Mouse (Mus musculus): ENCODE data around the gene Ccdc9. TPM values are rescaled to one million over a fixed set of nuclear protein-coding genes. Genes with fewer than 3 reads are reported as not detected.
A peak's percentile ranks its signal among the peaks of the same experiment; 100 is the strongest.
"Not testable (repeated sequence)": the region's sequence is repeated elsewhere in the genome, so short reads cannot be mapped to it uniquely, and the experiment has no call there.

The Ccdc9 gene
- total RNA-seq, 1 experiment from 2014 or later, result 53.6 TPM

- ATAC-seq (replicated peaks; ENCODE audit: low read depth, poor library complexity, severe bottlenecking), result peak; percentile 9; the same call in 1 of the 2 replicates
These were observed 22.1 kb upstream of the Ccdc9 start for GRCm38 (mm10) chr7:16308555-16309317.

GRCm38 (mm10) chr7:16308093-16308492, 21.5 kb upstream of the Ccdc9 start, which contains the start of gene Bbc3:
Gene Bbc3 (plus strand): TSS chr7:16308393.
- not testable (repeated sequence) for ATAC-seq (replicated peaks; ENCODE audit: low read depth, poor library complexity, severe bottlenecking)

DNA sequence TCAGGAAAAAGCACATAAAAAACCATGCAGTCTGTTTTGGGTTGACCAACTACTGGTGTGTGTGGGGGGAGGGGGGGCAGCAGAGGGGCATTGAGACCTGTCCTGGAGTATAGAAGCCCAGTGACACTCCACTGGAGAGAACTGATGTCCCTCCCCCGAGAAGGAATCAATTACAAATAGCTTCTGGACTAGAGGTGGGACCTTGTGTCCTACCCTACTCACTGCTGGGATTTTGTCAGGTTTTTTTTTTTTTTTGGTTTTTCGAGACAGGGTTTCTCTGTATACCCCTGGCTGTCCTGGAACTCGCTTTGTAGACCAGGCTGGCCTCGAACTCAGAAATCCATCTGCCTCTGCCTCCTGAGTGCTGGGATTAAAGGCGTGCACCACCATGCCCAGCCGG, 20.5 kb upstream of the Ccdc9 start:
- ATAC-seq (replicated peaks; ENCODE audit: low read depth, poor library complexity, severe bottlenecking), result not testable (repeated sequence)

GRCm38 (mm10) chr7:16299419-16300035, 12.9 kb upstream of the Ccdc9 start:
- peak; percentile 38 for ATAC-seq (replicated peaks; ENCODE audit: low read depth, poor library complexity, severe bottlenecking)

GRCm38 (mm10) chr7:16298927-16299326, 12.3 kb upstream of the Ccdc9 start:
- ATAC-seq (replicated peaks; ENCODE audit: low read depth, poor library complexity, severe bottlenecking), result no peak

- no peak for ATAC-seq (replicated peaks; ENCODE audit: low read depth, poor library complexity, severe bottlenecking)
These were observed 11.0 kb upstream of the Ccdc9 start for GRCm38 (mm10) chr7:16297616-16298015.

DNA sequence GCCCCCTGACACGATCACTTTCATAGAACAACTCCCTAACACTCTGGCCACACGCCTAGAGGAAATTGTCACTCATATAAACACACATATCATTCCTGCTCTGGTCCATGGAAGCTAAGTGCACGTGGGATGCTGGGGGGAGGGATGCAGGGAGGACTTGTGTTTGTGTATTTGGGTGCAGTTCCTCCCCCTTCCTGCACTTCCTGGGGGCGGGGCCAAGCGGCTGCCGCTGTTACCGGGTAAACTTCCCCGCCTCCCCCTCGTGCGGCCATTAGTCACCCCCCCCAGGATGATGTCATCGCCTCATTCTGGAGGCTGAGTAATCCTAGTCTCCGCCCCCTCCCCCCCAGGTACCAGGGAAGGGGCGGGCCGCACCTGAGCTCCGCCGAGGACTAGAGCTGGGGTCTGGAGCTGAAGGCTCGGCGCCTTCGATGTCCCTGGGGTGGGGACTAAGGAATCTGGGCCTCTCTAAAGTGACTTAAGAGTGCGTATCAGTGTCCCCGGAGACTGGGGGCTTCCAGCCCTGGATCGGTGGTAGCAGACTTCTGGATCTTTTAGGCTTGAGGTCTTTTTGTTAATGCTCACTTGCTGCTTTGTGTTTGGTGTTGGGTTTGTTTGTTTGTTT, 10.3 kb upstream of the Ccdc9 start:
- peak; percentile 37 for ATAC-seq (replicated peaks; ENCODE audit: low read depth, poor library complexity, severe bottlenecking)

- no peak for ATAC-seq (replicated peaks; ENCODE audit: low read depth, poor library complexity, severe bottlenecking)
These were observed 9.6 kb upstream of the Ccdc9 start for GRCm38 (mm10) chr7:16296146-16296545.

DNA sequence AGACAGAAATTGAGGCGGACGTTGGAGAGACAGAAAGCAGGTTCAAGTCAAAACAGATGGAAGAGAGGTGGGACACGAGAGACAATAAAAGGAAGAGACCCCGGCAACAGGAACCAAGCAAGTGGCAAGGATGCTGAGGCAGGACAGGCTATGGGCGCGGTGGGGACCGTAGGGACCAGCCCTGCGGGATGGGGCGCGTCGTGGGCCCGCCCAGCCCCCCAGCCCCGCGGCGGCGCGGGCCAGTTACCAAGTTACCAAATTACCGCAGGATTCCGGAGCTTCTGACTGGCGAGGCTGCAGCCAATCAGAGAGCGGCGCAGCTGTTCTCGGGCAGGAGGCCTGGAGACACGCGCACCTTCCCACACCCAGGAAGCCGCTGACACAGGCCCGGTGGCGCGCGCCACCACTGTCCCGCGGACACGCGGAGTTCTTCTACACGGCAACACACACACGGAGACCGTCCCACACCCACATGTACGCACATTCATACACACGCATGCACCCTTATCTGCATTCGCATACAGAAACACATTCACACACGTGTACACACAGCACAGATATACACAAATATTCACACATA, 8.8 kb upstream of the Ccdc9 start:
- peak; percentile 50 for ATAC-seq (replicated peaks; ENCODE audit: low read depth, poor library complexity, severe bottlenecking)

- ATAC-seq (replicated peaks; ENCODE audit: low read depth, poor library complexity, severe bottlenecking), result peak; percentile 72
These were observed 8.2 kb upstream of the Ccdc9 start for GRCm38 (mm10) chr7:16294837-16295236.

- ATAC-seq (replicated peaks; ENCODE audit: low read depth, poor library complexity, severe bottlenecking), result peak; percentile 54
These were observed 7.8 kb upstream of the Ccdc9 start for GRCm38 (mm10) chr7:16294346-16294745.

GRCm38 (mm10) chr7:16287791-16288190, 1.2 kb upstream of the Ccdc9 start:
- ATAC-seq (replicated peaks; ENCODE audit: low read depth, poor library complexity, severe bottlenecking), result no peak

GRCm38 (mm10) chr7:16287016-16287415, 421 bp upstream of the Ccdc9 start:
- no peak for ATAC-seq (replicated peaks; ENCODE audit: low read depth, poor library complexity, severe bottlenecking)

GRCm38 (mm10) chr7:16285450-16286025, 1.1 kb downstream of the Ccdc9 start:
- peak; percentile 37 for ATAC-seq (replicated peaks; ENCODE audit: low read depth, poor library complexity, severe bottlenecking)

DNA sequence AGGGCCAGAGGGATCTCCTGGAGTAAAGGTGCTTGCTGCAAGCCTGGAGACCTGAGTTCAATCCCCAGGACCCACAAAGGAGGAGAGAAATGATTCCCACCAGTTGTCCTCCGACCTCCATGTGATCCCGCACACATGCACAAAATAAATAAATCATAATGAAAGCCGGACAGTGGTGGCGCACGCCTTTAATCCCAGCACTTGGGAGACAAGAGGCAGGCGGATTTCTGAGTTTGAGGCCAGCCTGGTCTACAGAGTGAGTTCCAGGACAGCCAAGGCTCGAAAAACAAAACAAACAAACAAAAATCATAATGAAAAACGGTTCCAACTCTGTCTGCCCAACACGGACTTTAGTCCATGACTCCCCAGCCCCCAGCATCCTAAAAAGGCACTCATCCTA, 1.7 kb downstream of the Ccdc9 start:
- no peak for ATAC-seq (replicated peaks; ENCODE audit: low read depth, poor library complexity, severe bottlenecking)

- no peak for ATAC-seq (replicated peaks; ENCODE audit: low read depth, poor library complexity, severe bottlenecking)
These were observed 2.6 kb downstream of the Ccdc9 start for GRCm38 (mm10) chr7:16284001-16284400.

DNA sequence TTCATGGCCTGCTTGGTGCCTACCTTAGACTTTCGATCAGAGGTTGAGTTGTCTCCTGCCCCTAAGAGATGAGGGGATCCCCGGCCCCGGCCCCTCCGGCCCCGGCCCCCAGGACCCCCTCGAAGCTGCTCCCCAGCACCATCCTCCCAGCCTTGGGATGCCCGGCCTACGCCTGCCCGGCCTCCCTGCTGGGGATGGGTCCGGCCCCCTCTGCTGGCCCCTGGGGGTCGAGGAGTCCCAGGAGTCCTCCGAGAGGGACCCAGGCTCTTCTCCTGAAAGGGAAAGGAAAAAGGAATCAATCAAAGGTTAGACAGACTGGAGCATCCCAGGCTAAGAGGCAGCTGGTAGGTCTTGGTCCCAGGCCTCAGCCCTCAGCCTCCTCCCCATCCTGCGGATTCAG, 4.3 kb downstream of the Ccdc9 start:
- no peak for ATAC-seq (replicated peaks; ENCODE audit: low read depth, poor library complexity, severe bottlenecking)

- no peak for ATAC-seq (replicated peaks; ENCODE audit: low read depth, poor library complexity, severe bottlenecking)
These were observed 5.9 kb downstream of the Ccdc9 start for GRCm38 (mm10) chr7:16280721-16281120.

DNA sequence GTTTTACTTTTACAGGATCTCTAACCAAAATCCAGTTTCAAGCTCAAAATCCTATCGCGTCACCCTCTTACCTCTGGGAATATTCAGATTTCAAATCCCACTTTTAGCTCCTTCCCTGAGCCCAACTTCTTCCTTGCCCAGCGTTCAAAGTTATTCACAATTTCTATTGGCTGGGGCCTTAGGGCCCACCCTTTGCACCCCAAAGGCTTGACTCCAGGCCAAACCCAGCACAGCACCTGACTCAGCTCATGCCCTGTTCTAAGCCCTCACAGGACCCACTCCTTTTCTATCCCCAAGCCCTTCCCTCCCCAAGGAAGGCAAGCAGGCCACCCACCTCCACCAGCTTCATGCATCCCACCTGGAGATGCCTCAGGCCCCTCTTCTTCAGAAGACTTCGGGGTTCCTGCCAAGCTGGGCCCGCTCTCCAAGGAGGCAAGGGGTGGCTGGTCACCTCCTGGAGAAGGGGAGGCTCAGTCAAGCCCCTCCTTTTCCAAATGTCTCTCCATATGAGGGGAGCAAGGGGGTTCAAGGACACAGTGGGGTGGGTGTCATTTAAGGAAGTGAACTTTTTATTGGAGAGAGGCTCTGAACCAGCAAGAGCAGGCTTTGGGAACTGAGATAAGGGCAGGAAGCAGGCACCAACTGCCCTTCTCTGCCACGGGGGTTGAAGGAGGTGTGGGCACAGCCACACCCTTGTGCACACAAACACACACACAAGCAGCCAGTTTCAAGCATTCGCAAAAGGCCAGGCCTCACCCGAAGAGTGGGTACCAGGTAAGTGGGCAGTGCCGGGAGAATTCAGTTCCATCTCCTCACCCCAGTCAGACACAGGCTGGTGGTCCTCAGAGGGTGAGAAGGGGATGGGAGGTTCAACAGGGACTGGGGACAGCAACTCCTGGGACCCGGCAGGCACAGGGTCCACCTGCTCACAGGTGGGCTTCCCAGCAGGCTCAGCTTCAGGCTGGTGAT, 11.4 kb downstream of the Ccdc9 start:
- ATAC-seq (replicated peaks; ENCODE audit: low read depth, poor library complexity, severe bottlenecking), result peak; percentile 50
